Mouse (Mus musculus) megakaryocyte-erythroid progenitor cell, adult 5-6 weeks (primary cell): ENCODE measurements at regions not wholly inside any gene's neighbourhood (a gene's known extent, or its start where the extent isn't known, plus 50 kb on each side); places are given as distances from the start of the nearest gene placed in this dataset.

ENCODE experiments used
- ATAC-seq: replicated peaks from 2 replicates; pipeline ENCODE4 v1.8.0; 2016; ENCODE audit warnings: mild to moderate bottlenecking, inconsistent platforms; ENCODE audit not compliant: severe bottlenecking, poor library complexity, low FRiP score, low TSS enrichment

- no peak for ATAC-seq
These were observed 135.6 kb downstream of the Rbm19 start for GRCm38 (mm10) chr5:120251697-120252401.

- ATAC-seq: no peak
These were observed 136.3 kb downstream of the Rbm19 start for GRCm38 (mm10) chr5:120252551-120252950.

GRCm38 (mm10) chr5:120262715-120263273 is 146.5 kb downstream of the Rbm19 start:
- ATAC-seq: no peak

GRCm38 (mm10) chr5:120269416-120269860 is 153.2 kb downstream of the Rbm19 start:
- ATAC-seq: no peak

- ATAC-seq: no peak
These were observed 154.8 kb downstream of the Rbm19 start for GRCm38 (mm10) chr5:120270887-120271616.

GRCm38 (mm10) chr5:120276229-120276628 is 155.3 kb upstream of the Lhx5 start:
- ATAC-seq: no peak

GRCm38 (mm10) chr5:120280321-120280720 is 151.2 kb upstream of the Lhx5 start:
- ATAC-seq: peak; percentile 38; the same call in 1 of the 2 replicates

GRCm38 (mm10) chr5:120280991-120281602 is 150.4 kb upstream of the Lhx5 start:
- ATAC-seq: no peak

GRCm38 (mm10) chr5:120281840-120282565 is 149.5 kb upstream of the Lhx5 start:
- no peak for ATAC-seq

- ATAC-seq: no peak
These were observed 146.9 kb upstream of the Lhx5 start for GRCm38 (mm10) chr5:120284625-120285024.

- ATAC-seq: no peak
These were observed 146.5 kb upstream of the Lhx5 start for GRCm38 (mm10) chr5:120285036-120285435.

- no peak for ATAC-seq
These were observed 144.7 kb upstream of the Lhx5 start for GRCm38 (mm10) chr5:120286787-120287186.

GRCm38 (mm10) chr5:120288036-120288684 is 143.3 kb upstream of the Lhx5 start:
- ATAC-seq: no peak

- ATAC-seq: no peak; the same call in 1 of the 2 replicates
These were observed 136.9 kb upstream of the Lhx5 start for GRCm38 (mm10) chr5:120294526-120295078.

- no peak for ATAC-seq
These were observed 134.3 kb upstream of the Lhx5 start for GRCm38 (mm10) chr5:120297190-120297589.

- ATAC-seq: no peak
These were observed 133.7 kb upstream of the Lhx5 start for GRCm38 (mm10) chr5:120297665-120298282.

- ATAC-seq: no peak
These were observed 129.8 kb upstream of the Lhx5 start for GRCm38 (mm10) chr5:120301672-120302071.

- ATAC-seq: no peak
These were observed 129.2 kb upstream of the Lhx5 start for GRCm38 (mm10) chr5:120302307-120302706.
